Mouse (Mus musculus) left cerebral cortex, postnatal 25 days (tissue): ENCODE results near the gene Awat2. TPM values are rescaled to one million over a fixed set of nuclear protein-coding genes. Genes with fewer than 3 reads are reported as not detected.
"Not testable (repeated sequence)": the region's sequence is repeated elsewhere in the genome, so short reads cannot be mapped to it uniquely, and the experiment has no call there.

ENCODE experiments used
- DNase-seq, 2 experiments: peaks; one replicate each; pipeline ENCODE4 v3.0.0; 2022; ENCODE audit warnings: low spot score in 2 of 2, mixed read lengths in 1 of 2
- intact Hi-C: fragments of 180-260 bp; cut with DNase I; formaldehyde crosslinking; loops from one replicate; pipeline ENCODE4 v1.15.1; 2025
- total RNA-seq, 2 experiments: library from RNA; stranded (reverse); gene quantifications; 2 replicates each; pipeline ENCODE4 v1.2.3; 2021

Awat2 gene
- under 1 TPM in 1 of 2 experiments, not detected in 1; 0.21 TPM for total RNA-seq

- intact Hi-C loops, DNase-seq: not testable (repeated sequence)
Measured at GRCm38 (mm10) chrX:100442617-100443016, at the start of gene Awat2. Awat2 (minus strand) TSS chrX:100442717.

- DNase-seq, result peak; percentile 37 to 61
- intact Hi-C loops, result loop anchor here (1.0 to 5.0 kb wide), 3 partner anchors 86 to 1348 kb away; no protein-coding TSS in a partner anchor
Measured at GRCm38 (mm10) chrX:100480317-100480716, 37.8 kb upstream of the Awat2 start.

GRCm38 (mm10) chrX:100475569-100476223 lies 33.2 kb upstream of the Awat2 start:
- intact Hi-C loops, result loop anchor here (10.0 kb wide), 1 partner anchor 751 kb away; no protein-coding TSS in a partner anchor

GRCm38 (mm10) chrX:100471491-100471890 lies 29.0 kb upstream of the Awat2 start:
- DNase-seq, result no peak
- intact Hi-C loops, result loop anchor here (10.0 kb wide), 1 partner anchor 747 kb away; no protein-coding TSS in a partner anchor

More at GRCm38 (mm10) chrX:100475569-100476223, 33.2 kb upstream of the Awat2 start:
- no peak for DNase-seq

- intact Hi-C loops, result loop anchor here (10.0 kb wide), 1 partner anchor 745 kb away; no protein-coding TSS in a partner anchor
- DNase-seq, result no peak
Measured at GRCm38 (mm10) chrX:100470126-100470525, 27.6 kb upstream of the Awat2 start.

- no peak for DNase-seq
- intact Hi-C loops, result no loop called here
Measured at GRCm38 (mm10) chrX:100468047-100468446, 25.5 kb upstream of the Awat2 start.

- intact Hi-C loops, result no loop called here
Measured at GRCm38 (mm10) chrX:100443532-100443931, 1.0 kb upstream of the Awat2 start.

DNA sequence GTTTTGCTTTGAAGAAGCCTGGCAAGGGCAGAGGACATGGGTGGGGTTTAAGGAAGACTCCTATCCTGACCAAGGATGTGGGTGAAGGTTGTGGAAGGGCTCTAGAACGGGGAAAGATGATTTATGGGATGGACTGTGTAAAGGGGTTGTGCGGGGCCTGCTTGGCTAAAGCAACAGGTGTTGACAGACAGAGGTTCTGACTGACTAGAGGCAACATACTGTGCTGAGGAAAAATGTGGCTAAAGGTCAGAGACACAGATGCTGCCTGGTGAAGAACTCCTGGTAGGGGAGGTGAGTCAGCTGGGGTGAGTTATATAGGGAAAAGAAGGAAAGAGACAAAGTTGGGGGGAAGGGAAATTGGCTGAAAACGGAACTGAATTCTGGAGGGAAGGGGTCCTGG lies 10.2 kb downstream of the Awat2 start:
- no peak for DNase-seq
- intact Hi-C loops, result no loop called here

More at GRCm38 (mm10) chrX:100443532-100443931, 1.0 kb upstream of the Awat2 start:
- no peak for DNase-seq

- intact Hi-C loops, result no loop called here
Measured at GRCm38 (mm10) chrX:100428693-100429092, 13.8 kb downstream of the Awat2 start, which contains the start of gene Otud6a. Otud6a (plus strand) TSS chrX:100429013.

DNA sequence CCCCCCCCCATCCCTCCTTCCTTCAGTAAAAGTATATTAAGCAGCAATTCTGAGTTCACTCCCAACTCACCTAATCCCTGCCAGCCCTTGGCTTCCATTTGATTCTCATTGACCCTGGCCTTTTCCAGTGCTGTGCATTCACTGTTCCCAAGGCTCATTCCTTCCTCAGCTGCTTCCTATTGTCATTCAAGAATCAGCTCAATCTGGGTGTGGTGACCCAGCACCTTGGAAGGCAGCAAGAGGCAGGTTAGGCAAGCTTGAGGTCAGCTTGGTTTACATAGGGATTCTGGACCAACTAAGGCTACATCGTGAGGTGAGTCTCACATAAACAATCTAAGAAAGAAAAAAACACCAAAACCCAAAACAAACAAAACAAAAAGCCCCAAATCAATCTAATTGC lies 33.3 kb downstream of the Awat2 start:
- no peak for DNase-seq
- intact Hi-C loops, result no loop called here

More at GRCm38 (mm10) chrX:100428693-100429092, 13.8 kb downstream of the Awat2 start, which contains the start of gene Otud6a:
- no peak for DNase-seq

- no peak for DNase-seq
- intact Hi-C loops, result no loop called here
Measured at GRCm38 (mm10) chrX:100401657-100402056, 40.9 kb downstream of the Awat2 start.

DNA sequence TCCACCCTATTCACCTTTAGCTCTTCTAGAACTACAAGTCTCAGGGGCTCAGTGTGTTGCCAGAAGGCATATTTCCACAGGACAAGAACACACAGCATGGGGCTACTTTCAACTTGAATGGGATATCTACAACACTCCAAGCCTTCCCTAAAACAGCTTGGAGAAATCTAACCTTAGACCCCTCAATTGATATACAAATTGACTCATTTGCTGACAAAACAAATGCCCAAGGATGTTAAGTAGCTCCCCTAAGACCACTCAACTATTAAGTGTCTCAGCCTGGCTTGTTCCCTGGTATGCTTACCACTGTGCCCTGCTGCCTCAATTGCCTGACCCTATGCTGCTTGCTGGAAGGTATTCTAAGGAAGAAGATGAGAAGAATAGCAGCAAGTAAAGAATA lies 41.6 kb downstream of the Awat2 start:
- DNase-seq, result no peak
- intact Hi-C loops, result no loop called here

DNA sequence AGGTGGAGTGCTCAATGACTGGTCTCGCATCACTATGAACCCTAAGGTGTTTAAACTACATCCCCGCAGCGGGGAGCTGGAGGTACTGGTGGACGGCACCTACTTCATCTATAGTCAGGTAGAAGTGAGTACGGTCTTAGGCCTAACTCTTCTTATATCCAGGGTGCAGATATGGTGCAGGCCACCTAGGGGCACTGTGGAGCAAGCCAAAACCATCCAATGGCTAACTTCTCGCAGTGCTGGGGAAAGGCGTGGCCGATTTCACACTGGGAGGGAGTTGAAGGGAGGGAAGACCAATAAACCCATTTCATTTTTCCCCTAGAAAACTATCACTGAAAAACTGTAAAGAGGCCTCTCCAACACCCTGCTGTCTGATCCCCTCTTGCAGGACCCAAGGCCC lies 47.5 kb downstream of the Awat2 start:
- DNase-seq, result no peak
- intact Hi-C loops, result loop anchor here (2.0 to 10.0 kb wide), 2 partner anchors 86 to 420 kb away; partner anchors contain the start of gene Eda

GRCm38 (mm10) chrX:100394223-100394861 lies 48.2 kb downstream of the Awat2 start:
- peak in 1 of 2 experiments; percentile 3 for DNase-seq
- intact Hi-C loops, result loop anchor here (2.0 to 10.0 kb wide), 4 partner anchors 86 to 587 kb away; partner anchors contain the start of gene Eda

GRCm38 (mm10) chrX:100392304-100392703 lies 50.2 kb downstream of the Awat2 start:
- intact Hi-C loops, result loop anchor here (5.0 to 10.0 kb wide), 3 partner anchors 418 to 585 kb away; partner anchors contain the start of gene Eda
- peak; percentile 5 to 13 for DNase-seq

DNA sequence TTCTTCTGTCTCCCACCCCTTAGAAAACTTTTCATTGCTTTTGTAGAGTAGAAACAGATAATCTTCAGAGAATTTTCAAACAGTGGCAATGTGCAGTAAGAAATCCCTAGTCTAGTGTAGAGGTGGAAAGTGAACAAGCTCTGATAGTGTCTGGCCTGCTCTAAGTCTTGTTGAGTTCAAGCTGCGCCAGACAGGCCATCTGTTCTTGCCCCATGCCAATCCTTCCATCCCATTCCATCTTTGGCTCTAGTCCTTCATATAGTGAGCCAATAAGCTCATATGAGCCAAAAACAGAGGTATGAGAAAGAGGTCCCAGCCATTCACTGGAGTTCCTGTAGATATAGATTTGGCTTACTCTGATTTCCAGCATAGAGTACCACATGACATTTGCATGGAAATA lies 52.6 kb downstream of the Awat2 start:
- intact Hi-C loops, result loop anchor here (5.0 to 10.0 kb wide), 3 partner anchors 415 to 583 kb away; partner anchors contain the start of gene Eda
- DNase-seq, result no peak

DNA sequence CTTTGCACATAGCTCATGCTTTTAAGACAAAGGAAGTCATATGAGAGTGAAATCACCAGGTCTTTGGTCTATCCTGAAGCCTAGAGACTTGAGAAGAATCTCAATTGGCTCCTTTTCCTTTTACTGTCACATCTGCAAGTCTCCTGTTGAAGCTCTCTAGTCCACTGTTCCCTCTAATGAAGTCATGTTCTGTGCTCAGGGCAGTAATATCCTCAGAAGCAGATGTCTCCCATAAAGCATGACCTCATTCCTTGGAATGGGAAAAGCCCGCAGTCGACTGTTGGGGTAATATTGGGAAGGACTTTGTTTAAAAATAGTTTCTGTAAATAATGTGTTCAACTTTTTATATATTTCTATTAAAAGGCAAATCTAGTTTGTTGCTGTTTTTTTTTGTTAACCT lies 85.5 kb downstream of the Awat2 start:
- intact Hi-C loops, result no loop called here
- no peak for DNase-seq
